ENCODE assay signal across 31 mouse cellular contexts in genomic region chr13:93744118-93744517, GRCm38 (mm10). TPM values are rescaled to one million over a fixed set of nuclear protein-coding genes. Genes with fewer than 3 reads are reported as not detected.
DNase-seq lines count a peak whose midpoint lies in the region; ATAC-seq lines count a peak whose summit lies in the region.
"Had no signal": no experiment of that assay in that cellular context is flagged by ENCODE, and none has a peak within 500 bp of the region (broad histone marks: within the 10 kb centered on the region; RNA-seq: fewer than 3 reads in every experiment).

No protein-coding gene starts in this region.

- no peaks in the 10 kb centered on the region for H3K36me3 ChIP-seq in hindbrain, embryonic 12.5 days
- no peaks in the 10 kb centered on the region for H3K36me3 ChIP-seq in hindbrain, embryonic 10.5 days
- H3K36me3 ChIP-seq in hindbrain, embryonic 13.5 days: no peaks in the 10 kb centered on the region
- H3K36me3 ChIP-seq in midbrain, embryonic 13.5 days: no peaks in the 10 kb centered on the region
- H3K36me3 ChIP-seq in limb, embryonic 10.5 days: no peaks in the 10 kb centered on the region
- H3K36me3 ChIP-seq: forebrain, embryonic 10.5 days; G1E; heart, embryonic 13.5 days; limb, embryonic 12.5 days; liver, embryonic 12.5 days; neural tube, embryonic 12.5 days; stomach, embryonic 15.5 days had no signal

- H3K27ac ChIP-seq in hindbrain, embryonic 12.5 days: no peak overlapping the region
- no peak overlapping the region for H3K27ac ChIP-seq in hindbrain, embryonic 10.5 days
- H3K27ac ChIP-seq in hindbrain, embryonic 13.5 days: peak overlapping the region; percentile 37; the same call in 1 of the 2 replicates
- no peak overlapping the region for H3K27ac ChIP-seq in midbrain, embryonic 13.5 days
- no peak overlapping the region for H3K27ac ChIP-seq in limb, embryonic 10.5 days
- H3K27ac ChIP-seq: forebrain, embryonic 10.5 days; heart, adult 2 months; heart, embryonic 13.5 days; limb, embryonic 12.5 days; liver, embryonic 12.5 days; neural tube, embryonic 12.5 days; stomach, embryonic 15.5 days had no signal

- no peak overlapping the region for H3K4me3 ChIP-seq in hindbrain, embryonic 12.5 days
- H3K4me3 ChIP-seq in hindbrain, embryonic 10.5 days: no peak overlapping the region
- H3K4me3 ChIP-seq in hindbrain, embryonic 13.5 days: no peak overlapping the region
- H3K4me3 ChIP-seq in midbrain, embryonic 13.5 days (replicated peaks): no peak overlapping the region
- no peak overlapping the region for H3K4me3 ChIP-seq in limb, embryonic 10.5 days
- H3K4me3 ChIP-seq: forebrain, embryonic 10.5 days; heart, adult 2 months; heart, embryonic 13.5 days; limb, embryonic 12.5 days; liver, embryonic 12.5 days; neural tube, embryonic 12.5 days; stomach, embryonic 15.5 days had no signal

- no peak overlapping the region for H3K9ac ChIP-seq in hindbrain, embryonic 12.5 days
- H3K9ac ChIP-seq in hindbrain, embryonic 13.5 days: no peak overlapping the region
- no peak overlapping the region for H3K9ac ChIP-seq in midbrain, embryonic 13.5 days (replicated peaks)
- H3K9ac ChIP-seq: heart, embryonic 13.5 days; limb, embryonic 12.5 days; liver, embryonic 12.5 days; neural tube, embryonic 12.5 days; stomach, embryonic 15.5 days had no signal

- H3K9me3 ChIP-seq in hindbrain, embryonic 12.5 days (replicated peaks): no peaks in the 10 kb centered on the region
- H3K9me3 ChIP-seq in hindbrain, embryonic 10.5 days: no peaks in the 10 kb centered on the region
- H3K9me3 ChIP-seq in hindbrain, embryonic 13.5 days: no peaks in the 10 kb centered on the region
- no peaks in the 10 kb centered on the region for H3K9me3 ChIP-seq in midbrain, embryonic 13.5 days
- no peaks in the 10 kb centered on the region for H3K9me3 ChIP-seq in limb, embryonic 10.5 days (replicated peaks)
- H3K9me3 ChIP-seq: forebrain, embryonic 10.5 days; G1E; heart, embryonic 13.5 days; limb, embryonic 12.5 days; liver, embryonic 12.5 days; neural tube, embryonic 12.5 days; stomach, embryonic 15.5 days had no signal

- no peak overlapping the region for H3K4me2 ChIP-seq in hindbrain, embryonic 12.5 days (replicated peaks)
- H3K4me2 ChIP-seq in hindbrain, embryonic 13.5 days: no peak overlapping the region
- no peak overlapping the region for H3K4me2 ChIP-seq in midbrain, embryonic 13.5 days (replicated peaks)
- H3K4me2 ChIP-seq: heart, embryonic 13.5 days; limb, embryonic 12.5 days; liver, embryonic 12.5 days; neural tube, embryonic 12.5 days; stomach, embryonic 15.5 days had no signal

- H3K4me1 ChIP-seq in hindbrain, embryonic 12.5 days: no peaks in the 10 kb centered on the region
- H3K4me1 ChIP-seq in hindbrain, embryonic 10.5 days (replicated peaks): no peaks in the 10 kb centered on the region
- 0 out of 2 replicates have a peak, but pooled peaks cover 3% of the 10 kb centered on the region for H3K4me1 ChIP-seq in hindbrain, embryonic 13.5 days (replicated peaks)
- 0 out of 2 replicates have a peak, but pooled peaks cover 6% of the 10 kb centered on the region for H3K4me1 ChIP-seq in midbrain, embryonic 13.5 days (replicated peaks)
- H3K4me1 ChIP-seq in limb, embryonic 10.5 days: no peaks in the 10 kb centered on the region
- H3K4me1 ChIP-seq: forebrain, embryonic 10.5 days; heart, embryonic 13.5 days; limb, embryonic 12.5 days; liver, embryonic 12.5 days; neural tube, embryonic 12.5 days; stomach, embryonic 15.5 days had no signal

- DNase-seq in hindbrain, embryonic 10.5 days (ENCODE audit: low spot score): no peak
- peak; percentile 13 for DNase-seq in retina, postnatal 1 day
- no peak for DNase-seq in layer of hippocampus, adult 8-10 months (ENCODE audit: low spot score in 2 of 2)
- no peak for DNase-seq in spleen, postnatal 36 days (ENCODE audit: low spot score in 2 of 2)
- DNase-seq in limb, embryonic 10.5 days (ENCODE audit: low spot score): no peak
- DNase-seq: adrenal gland, adult 8-10 months; cerebellum, adult 18-20 months; cerebellum, postnatal 25 days; gastrocnemius, postnatal 36 days; heart, adult 2 months; heart, postnatal 14 days; kidney, adult 18-20 months; kidney, postnatal 10 days; lung, adult 18-20 months; lung, postnatal 10 days; right cerebral cortex, adult 18-20 months; right cerebral cortex, postnatal 4 days; thymus, postnatal 36 days had no signal

- peak; percentile 73; the same call in 1 of the 2 replicates for ATAC-seq in hindbrain, embryonic 12.5 days (ENCODE audit: low FRiP score)
- no peak for ATAC-seq in hindbrain, embryonic 13.5 days (ENCODE audit: low FRiP score)
- ATAC-seq in midbrain, embryonic 13.5 days: peak; percentile 65
- ATAC-seq: inflammation-experienced regulatory T-cells, adult 6 months; liver, embryonic 12.5 days; Patski had no signal

- no peaks in the 10 kb centered on the region for H3K27me3 ChIP-seq in hindbrain, embryonic 12.5 days
- no peaks in the 10 kb centered on the region for H3K27me3 ChIP-seq in hindbrain, embryonic 10.5 days (ENCODE audit: insufficient read depth, poor library complexity, severe bottlenecking)
- H3K27me3 ChIP-seq in hindbrain, embryonic 13.5 days: no peaks in the 10 kb centered on the region
- H3K27me3 ChIP-seq in midbrain, embryonic 13.5 days: no peaks in the 10 kb centered on the region
- no peaks in the 10 kb centered on the region for H3K27me3 ChIP-seq in limb, embryonic 10.5 days (ENCODE audit: low read depth, poor library complexity, severe bottlenecking)
- H3K27me3 ChIP-seq: CH12.LX; heart, embryonic 13.5 days; limb, embryonic 12.5 days; liver, embryonic 12.5 days; neural tube, embryonic 12.5 days; Patski; stomach, embryonic 15.5 days had no signal

- 37% methylated on average over 8 of the region's 8 CpGs for WGBS in hindbrain, embryonic 12.5 days
- 55% methylated on average over 8 of the region's 8 CpGs for WGBS in hindbrain, embryonic 10.5 days
- 25% methylated on average over 8 of the region's 8 CpGs for WGBS in hindbrain, embryonic 13.5 days
- 16% methylated on average over 8 of the region's 8 CpGs for WGBS in midbrain, embryonic 13.5 days
- 60% methylated on average over 8 of the region's 8 CpGs for WGBS in limb, embryonic 10.5 days

RNA-seq across cellular contexts. Expression of gene Arsb, which starts 27.3 kb away (rescaled TPM):
- polyA plus RNA-seq in hindbrain, embryonic 12.5 days (2016; fragmentation: Nextera tagmentation; extraction: Ambion mirVana): 8.8 and 9.5 TPM in 2 replicates
- polyA plus RNA-seq in hindbrain, embryonic 10.5 days (2016; fragmentation: Nextera tagmentation; extraction: Ambion mirVana): 3.2 and 5.1 TPM in 2 replicates
- polyA plus RNA-seq in hindbrain, embryonic 13.5 days (2015; fragmentation: Nextera tagmentation; extraction: Ambion mirVana): 6.1 and 7.4 TPM in 2 replicates
- 6.6 and 7.3 TPM in 2 replicates for polyA plus RNA-seq in midbrain, embryonic 13.5 days (2015; fragmentation: Nextera tagmentation; extraction: Ambion mirVana)
- total RNA-seq in layer of hippocampus, adult 8-10 months (2022): 100 to 1,000 TPM in 2 of 4 experiments, 10 to 100 TPM in 2; 81.5 to 103 (median 92.5) TPM
- polyA plus RNA-seq in limb, embryonic 10.5 days (2016; fragmentation: Nextera tagmentation; extraction: Ambion mirVana): 5.3 and 7.2 TPM in 2 replicates
